Mouse (Mus musculus) adrenal gland, postnatal 36 days (tissue): ENCODE results near the gene Slc7a15. TPM values are rescaled to one million over a fixed set of nuclear protein-coding genes. Genes with fewer than 3 reads are reported as not detected.

Source experiments
- DNase-seq, 2 experiments: peaks; one replicate each; pipeline ENCODE4 v3.0.0; 2021; ENCODE audit warnings: mixed read lengths in 1 of 2
- total RNA-seq, 2 experiments: library from RNA; stranded (reverse); gene quantifications; 2 replicates each; pipeline ENCODE4 v1.2.3; 2021

The Slc7a15 gene
- total RNA-seq, 2 experiments from 2014 or later = not detected

DNA sequence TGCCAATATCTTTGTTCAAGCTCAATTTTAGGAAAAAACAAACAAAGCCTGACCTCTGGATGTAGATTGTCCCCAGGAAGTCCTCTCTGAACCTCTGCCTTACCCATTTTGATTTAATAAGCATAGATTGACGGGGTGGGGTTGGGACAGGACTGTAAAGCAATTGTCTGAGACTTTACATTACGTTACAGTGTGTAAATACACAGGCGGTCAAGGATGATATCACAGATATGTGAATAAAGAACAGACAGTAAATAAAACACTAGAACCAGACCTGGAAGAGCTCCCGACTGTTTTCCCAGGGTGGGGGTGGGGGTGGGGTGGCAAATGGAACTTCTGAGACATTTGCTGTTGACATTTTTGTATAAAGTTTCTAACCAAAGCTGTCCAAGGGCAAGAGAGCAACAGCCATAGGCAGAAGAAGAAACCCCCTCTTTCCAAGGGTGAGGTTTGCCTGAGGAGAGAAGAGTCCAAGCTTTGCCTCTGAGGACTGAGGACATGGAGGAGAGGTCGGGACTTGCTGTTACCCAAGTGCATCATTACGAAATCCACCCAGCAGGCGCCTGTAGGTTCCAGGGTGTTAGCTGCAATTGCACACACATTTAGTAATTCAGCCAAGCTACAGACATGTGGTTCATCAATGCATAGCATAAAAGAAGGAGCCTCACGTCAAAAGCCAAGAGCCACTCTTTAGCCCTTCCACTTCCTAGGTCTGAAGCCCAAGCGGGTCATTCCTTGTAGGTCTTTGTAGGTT is 91.7 kb downstream of the Slc7a15 start:
- DNase-seq = peak; percentile 46 to 48

DNA sequence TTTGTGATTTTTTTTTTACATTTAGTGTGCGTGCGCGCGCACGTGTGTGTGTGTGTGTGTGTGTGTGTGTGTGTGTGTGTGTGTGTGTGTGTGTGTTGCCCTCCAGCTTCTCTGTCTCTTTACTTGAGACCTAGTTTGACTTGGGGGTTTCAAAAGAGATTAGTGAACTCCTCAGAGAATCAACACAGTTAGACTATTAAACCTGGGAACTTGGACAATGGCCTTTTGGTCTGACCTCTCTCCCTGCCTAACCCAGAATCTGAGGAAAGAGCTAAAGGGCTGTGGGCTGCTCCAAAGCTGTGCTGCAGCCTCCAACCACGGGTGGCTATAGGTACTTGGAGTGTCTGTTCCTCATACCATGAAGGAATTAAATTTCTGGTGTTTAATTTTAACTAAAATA is 94.7 kb downstream of the Slc7a15 start:
- no peak for DNase-seq

DNA sequence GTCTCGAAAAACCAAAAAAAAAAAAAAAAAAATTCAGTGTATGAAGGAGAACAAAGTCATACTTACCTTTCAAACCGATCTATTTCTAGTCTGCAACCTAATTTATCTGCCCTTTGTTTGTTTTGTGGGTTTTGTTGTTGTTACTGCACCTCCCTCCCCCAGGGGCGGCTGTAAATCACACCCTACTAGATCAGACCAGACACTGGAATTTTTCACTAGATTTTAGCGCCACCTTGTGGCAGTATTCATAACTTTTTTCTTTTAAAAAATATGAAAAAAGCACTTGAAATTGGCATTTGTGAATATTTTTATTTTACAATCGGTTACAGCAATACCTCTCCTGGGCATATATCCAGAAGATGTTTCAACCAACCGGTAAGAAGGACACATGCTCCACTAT is 96.3 kb downstream of the Slc7a15 start:
- peak; percentile 34 to 81 for DNase-seq

DNA sequence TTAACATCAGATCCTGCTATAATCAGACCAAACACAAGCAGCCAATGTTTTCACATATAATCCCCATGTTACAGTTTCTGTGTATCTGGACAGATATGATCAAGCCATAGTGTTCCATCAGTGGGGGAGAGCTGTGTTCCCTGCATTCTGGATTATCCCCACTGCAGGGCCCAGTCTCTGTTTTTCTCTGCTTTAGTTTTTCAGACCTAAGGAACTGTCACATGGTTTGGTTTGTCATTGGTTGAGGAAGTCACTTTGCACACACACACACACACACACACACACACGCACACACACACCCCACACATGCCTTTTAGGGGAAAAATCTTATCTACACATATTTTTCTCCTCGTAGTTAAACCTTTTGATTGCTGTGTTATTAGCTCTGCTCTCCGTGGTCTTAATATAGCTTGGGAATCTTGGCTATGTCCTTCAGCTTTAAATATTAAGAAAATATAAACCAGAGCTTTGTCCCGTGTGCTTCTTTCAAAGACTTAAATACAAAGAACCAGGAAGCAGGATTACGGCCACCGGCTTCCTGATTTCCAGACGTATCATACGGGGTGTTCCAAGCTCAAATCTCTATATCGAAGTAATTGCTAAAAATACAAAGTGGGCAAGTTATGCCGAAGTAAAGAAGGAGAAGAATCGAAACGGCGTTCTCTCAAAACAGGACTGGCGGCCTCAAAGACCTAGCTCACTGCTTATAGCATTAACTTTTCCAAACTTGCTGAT is 97.1 kb downstream of the Slc7a15 start:
- no peak for DNase-seq

DNA sequence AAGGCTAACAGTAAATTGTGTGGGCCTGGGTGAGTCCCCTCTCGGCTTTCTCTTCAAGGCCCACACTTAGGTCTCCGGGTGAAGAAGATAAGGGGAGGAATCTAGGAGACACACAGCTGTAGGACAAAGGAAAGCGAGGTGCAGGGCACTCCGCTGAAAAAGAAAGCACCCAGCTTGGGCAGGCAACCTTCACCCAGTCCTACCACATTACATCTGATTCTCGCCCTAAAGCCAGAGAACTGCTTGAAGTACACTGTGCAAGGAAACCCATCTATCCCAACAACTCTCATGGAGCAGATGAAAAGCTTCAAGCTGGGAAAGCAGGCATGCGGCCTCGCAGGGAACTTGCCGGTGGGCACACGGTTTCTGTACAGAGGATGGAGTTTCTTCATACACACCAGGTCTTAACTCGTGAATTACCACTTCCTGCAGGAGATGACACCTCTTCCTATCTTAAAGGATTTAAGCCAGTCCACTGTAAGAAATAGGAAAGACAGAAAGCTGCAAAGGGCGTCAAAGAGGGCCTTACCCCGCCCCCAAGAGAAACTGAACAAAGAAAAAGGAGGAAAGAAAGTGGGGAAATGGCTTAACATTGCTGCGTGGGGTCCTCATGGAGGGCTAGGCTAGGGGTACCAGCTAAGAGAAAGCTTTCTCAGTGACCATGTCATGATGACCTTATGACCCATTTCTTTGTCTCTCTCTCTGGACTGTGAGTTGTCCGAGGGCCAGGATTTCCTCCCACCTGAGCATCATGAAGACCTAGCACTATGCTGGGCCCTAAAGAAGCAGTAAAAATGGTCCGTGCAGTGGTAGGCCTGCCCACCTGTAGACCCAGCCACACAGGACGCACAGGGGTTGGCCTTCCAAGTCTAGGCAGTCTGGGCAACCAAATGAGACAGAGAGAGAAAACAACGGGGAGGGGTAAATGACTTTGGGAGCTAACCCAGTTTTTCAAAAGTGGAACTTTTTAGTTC is 98.0 kb downstream of the Slc7a15 start:
- DNase-seq = peak in 1 of 2 experiments; percentile 30

DNA sequence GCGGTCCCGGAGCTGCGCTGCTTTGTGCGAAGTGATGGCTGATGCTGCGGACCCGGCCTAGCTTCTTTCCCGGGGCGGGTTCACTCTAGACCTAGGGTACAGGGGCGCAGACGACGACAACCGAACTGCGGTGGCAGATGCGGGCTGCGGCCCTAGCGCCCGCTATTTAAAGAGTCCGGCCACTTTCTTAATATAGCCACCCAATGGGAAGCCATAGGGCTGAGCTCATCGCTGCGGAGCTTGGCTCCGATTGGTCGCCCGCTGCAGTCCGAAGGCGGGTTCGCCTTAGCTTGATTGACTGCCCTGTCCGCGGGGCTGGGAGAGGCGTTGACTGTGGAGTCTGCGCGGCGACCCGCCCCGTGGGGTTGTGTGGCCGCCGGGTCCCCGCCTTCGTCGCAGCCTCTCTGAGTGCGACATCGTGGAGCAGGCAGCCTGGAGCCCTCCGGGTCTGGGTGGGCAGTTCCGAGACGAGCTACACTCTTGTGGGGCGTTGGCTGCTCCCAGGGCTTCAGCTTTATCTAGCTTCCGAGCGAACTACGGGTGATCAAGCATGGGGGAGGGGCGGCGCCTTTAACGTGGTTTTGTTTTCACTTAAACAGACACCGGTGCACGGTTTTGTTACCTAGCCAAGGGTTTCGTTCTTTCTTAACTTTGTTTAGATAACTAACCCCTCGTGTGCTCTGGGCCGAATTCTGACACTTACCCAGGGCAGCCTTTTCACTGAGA is 98.8 kb downstream of the Slc7a15 start, which contains the start of gene Rhob:
Gene Rhob, minus strand, starts transcription at position 139 of the 726 bp plus-strand sequence.
- DNase-seq = peak; percentile 97 to 98

DNA sequence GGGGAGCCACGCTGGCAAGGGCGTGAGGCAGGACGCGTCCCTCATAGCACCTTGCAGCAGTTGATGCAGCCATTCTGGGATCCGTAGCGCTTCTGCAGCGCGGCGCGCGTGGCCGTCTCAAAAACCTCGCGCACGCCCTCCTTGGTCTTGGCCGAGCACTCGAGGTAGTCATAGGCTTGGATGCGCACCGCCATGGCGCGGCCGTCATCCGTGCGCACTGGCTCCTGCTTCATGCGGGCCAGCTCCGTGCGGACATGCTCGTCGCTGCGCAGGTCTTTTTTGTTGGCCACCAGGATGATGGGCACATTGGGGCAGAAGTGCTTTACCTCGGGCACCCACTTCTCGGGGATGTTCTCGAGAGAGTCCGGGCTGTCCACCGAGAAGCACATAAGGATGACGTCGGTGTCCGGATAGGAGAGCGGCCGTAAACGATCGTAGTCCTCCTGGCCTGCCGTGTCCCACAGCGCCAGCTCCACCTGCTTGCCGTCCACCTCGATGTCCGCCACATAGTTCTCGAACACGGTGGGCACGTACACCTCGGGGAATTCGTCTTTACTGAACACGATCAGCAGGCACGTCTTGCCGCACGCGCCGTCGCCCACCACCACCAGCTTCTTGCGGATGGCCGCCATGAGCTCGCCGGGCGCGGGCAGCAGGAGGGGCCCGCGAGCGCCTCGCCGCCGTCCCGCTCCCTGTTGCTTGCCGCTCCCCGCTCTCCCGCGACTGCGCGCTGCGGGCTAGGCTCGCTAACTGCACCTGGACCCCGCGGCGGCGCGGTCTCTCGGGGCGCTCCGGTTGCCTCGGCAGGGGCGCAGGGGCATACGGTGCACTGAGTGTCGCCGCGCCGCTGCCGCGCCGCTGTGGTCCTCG is 99.6 kb downstream of the Slc7a15 start:
- DNase-seq = peak; percentile 64 to 65

DNA sequence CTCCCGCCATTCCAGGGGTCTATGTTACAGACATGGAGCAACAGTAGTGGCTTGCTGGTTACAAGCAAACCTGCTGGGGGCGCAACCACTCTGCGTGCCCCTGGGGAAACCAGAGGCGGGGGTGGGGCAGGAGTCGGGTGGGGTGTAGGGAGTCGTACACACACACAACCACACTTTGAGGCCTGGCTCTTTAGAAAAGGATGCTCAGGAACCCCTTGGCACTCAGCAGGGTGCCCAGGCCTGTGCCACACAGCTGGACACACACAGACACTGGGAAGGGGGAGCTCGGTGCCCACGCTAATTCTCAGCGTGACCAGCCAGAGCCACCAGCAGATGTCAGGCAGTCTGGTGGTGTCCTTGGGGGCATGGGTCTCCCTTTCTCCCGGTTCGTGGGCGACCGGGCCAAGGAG is 100.3 kb downstream of the Slc7a15 start:
- DNase-seq = peak; percentile 47 to 74

DNA sequence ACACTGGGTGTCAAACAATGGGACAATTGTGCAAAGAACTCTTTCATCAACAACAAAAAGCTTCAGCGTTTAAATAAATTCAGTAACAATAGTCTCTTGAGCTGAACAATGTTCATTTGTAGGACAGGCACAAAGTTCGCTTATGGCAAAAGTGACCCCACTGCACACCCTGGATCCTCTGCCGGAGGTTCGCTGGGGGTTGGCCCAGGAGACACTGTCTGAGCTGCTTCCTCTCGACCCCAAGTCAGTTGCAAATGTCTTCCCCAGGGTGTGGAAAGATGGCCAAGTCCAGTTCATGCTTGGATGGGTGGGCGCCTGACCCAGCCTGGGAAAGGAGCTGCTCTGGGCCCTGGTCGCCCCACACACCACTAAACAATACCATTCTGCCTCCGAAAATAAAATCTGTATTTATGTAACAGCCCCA is 100.7 kb downstream of the Slc7a15 start:
- DNase-seq = peak; percentile 29 to 39

DNA sequence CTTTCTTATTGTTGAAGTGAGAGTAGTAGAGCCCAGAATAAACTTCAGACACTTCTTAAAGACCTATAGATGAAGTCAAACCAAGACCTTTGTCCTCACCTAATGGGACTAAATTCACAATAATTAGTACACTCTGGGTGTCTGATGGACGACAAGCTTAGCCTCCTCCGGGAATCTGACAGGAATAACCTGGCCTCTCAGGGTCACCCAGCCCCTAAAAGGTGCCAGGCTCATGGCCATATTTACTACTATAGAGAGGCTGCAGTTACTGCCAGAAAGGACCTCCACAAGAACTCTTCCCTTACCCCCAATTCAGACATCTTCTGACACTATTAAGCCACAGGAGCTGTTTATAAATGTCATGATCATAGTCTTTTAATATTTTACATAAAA is 101.6 kb downstream of the Slc7a15 start:
- no peak for DNase-seq

DNA sequence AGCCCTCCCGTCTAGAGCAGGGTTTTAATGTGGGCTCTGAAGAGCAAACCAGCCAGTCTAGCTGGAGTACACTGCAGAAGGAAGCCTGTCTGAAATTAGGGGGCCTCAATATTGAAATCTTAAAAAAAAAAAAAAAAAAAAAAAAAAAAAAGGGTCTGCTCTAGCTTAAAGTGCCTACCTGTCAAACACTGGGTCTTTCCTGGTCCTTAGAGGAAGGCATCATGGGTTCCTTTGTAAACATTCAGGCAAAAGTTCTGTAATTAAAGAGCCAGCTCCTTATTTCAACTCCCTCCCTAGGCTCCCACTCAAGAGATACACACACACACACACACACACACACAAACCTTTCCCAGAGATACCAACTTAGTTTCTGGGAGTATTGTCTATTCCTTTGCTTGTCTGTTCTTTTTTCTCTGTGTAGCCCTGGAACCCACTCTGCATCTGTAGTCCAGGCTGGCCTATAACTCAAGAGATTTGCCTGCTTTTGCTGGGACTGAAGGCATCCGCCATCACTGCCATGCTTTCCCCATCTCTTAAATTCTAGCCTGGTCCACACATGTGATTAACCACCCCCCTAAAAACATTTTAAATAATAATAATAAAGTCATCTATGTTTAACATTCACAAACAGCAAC is 102.1 kb downstream of the Slc7a15 start:
- DNase-seq = no peak

DNA sequence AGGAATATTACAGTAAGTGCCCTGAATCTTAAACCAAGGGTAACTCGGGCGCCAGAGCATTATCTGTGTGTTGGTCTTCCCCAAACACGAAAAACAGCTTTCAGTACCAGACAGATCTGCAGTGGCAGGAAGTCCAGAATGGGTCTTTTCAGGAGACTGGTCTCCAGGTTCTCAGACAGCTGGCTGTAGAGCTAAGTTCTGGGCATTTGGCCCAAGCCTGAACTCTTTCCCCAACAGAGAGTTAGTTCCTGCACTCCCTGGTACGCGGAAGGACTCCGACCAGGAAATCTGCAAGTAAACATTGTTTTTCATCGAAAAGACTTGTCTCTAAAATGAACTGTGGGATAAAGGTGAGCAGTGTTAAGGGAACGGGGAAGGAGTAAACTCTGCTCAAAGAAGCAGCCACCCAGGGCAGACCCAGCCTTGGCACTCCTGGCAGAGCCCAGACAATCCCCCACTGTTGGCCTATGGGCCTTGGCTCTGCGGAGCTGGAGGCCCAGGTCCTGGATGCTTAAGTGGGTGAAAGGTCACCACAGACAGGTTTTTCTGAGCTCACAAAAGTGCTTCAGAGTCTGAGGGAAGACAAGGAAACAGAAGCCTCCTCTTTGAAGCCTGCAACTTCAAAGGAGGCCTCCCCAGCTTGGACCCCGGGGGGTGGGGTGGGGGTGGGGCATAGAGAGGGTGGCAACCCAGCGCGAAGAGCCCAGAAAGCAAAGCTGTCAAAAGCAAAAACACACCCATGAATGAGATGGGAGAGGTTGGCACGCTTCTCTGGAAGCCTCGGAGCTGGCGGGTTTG is 102.8 kb downstream of the Slc7a15 start:
- peak; percentile 58 to 72 for DNase-seq

DNA sequence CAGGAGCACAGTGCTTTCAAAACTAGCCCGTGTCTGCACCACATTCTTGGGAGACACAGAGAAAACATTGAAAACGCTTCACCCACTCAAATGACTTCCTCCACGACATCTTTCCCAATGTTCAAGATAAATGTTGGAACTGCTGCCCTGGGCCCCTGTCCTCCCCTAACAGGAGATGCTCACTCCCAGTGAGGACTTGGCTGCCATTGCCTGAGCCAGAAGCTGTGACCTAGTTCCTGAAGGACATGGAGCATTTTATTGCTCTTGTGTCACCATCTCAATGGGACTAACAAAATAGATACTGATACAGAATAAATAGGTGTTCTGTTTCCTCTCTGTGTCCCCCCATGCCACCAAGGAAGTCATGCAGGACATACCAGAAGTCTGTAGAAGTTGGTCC is 104.2 kb downstream of the Slc7a15 start:
- peak; percentile 30 to 34 for DNase-seq

DNA sequence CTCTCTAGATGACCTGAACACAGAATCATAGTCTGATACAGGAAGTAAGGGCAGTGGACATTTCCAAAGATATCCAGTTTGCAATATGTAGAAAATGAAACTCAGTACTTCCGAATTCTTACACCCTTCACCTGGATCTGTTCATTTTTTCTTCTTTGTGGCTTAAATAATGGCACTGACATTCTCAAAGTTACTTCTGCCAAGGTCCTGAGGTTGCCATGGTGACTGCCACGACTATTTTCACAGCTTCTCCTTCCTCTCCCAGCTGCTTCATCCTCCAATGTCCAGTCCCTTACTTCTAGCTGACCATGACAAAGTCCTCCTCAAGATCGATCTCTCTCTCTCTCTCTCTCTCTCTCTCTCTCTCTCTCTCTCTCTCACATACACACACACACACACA is 105.5 kb downstream of the Slc7a15 start:
- no peak for DNase-seq

DNA sequence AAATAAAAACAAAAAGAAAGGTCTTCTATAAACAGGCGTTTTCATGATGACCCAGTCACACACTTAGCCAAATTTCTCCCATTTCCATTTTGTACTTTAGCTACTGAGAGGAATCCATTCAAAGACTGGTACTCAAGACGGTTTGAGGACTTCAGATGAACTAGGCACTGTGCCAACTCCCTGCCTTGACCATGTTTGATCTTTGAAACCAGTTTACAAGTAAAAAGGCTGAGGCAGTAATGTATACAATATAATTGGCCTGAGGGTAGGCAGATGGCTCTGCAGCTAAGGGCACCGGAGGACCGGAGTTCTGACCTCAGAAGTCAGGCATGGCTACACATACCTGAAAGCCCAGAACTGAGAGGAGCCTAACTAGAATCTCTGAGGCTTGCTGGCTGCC is 109.8 kb downstream of the Slc7a15 start:
- DNase-seq = no peak

DNA sequence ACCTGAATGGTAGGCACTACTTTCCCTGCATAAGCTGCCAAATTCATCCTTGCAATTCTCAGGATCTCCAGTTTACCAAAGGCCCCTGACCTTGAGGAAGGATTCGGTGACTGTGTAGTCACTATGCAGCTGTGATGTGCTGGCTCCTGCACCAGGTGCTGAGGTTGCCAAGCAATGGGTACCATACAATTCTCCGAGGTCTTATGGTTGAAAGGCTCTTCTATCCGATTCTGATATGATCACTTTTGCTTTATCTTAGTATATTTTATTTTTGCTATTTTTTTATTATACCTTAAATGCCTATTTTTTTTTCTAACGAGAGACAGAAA is 110.2 kb downstream of the Slc7a15 start:
- no peak for DNase-seq

DNA sequence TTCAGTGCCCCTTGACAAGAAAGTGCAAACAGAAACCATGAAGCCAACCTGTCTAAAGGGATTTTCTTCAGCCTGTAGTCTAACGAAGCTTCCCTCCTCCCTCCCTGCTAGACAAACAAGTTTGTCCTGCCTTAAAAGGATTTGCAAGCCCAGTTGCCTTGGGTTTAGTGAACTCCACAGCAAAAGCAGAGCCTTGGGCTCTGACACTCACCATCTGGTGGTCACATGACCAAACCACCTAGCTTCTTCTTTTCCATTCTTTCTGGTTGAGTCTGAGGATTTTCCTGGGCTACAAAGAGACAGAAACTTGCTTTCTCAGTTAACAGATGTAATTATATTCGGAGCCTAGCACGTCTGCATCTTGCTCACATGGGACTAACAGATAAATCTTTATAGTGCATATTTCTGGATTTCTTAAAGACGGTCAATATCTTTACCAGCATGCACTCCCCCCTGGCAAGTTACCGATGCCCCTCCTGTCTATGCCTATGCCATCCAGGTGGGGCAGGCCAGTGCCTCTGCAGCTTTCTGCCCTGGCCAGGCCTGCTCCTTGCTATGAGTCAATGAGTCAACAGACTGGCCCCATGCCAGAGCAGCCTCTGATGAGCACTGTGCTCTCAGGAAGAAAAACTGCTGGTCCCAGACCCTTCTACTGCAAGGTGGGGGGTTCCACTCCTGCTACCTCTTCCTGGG is 110.8 kb downstream of the Slc7a15 start:
- peak; percentile 92 to 93 for DNase-seq

DNA sequence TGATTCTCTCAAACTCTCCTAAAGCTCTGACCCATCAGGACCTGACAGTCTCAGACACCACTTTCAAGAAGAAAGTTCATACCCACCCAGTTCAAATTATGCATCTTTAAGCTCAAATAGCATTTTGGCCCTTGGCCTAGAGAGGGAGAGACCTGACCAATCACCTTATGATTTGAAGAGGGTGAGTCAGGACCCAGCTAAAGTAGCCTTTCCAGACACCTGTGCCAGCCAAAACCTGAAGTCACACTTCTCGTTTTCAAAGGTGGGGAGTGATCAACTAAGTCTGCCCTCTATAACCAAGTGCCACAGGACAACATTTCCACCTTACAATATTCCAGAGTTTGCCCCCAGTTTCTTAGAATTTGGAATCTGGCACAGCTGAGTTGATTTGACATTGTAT is 111.6 kb downstream of the Slc7a15 start:
- DNase-seq = no peak

DNA sequence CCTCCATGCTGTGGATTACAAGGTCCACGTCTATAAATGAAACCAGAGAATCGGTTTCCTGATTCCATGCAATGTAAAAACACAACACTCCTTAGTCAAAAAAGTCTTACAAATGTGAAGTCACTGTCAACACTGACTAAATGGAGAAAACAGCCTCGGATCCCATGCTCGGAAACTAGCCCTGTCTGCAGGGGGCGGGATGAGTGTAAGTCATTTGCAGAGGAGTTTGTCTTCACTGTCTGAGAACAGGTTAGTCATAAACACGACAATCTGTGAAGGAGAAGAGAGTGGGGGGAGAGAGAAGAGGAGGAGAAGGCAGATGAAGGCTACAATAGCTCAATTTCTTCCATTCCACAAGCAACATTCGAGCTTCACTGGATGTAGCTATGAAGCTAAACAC is 113.6 kb downstream of the Slc7a15 start:
- no peak for DNase-seq
